Mouse (Mus musculus): ENCODE measurements around the gene Tspan11.

DNA sequence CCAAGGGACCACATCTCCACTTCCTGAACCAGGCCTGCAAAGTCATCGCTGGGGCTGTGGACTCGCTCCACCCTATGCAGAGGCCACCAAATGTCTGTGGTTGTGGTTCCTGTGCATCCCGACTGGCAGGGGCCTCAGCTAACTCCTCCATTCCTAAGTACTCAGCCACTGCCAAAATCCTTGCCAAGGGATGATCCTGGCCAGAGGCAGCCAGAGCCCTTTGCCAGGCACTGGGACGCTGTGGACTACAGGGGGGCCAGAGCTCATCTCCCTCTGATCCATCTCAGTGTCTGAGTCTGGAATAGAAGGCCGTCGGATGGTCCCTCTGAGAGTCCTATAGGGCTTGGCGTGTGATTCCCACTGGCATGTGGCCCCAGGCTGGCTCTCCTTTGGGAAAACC is 62.5 kb downstream of the Tspan11 start:
- TF ChIP-seq CTCF (conservative IDR thresholded peaks at IDR 0.05; ENCODE audit: low read length): no peak
- TF ChIP-seq POU5F1 (IDR thresholded peaks at IDR 0.05; ENCODE audit: borderline replicate concordance, low read length): no peak
- no peak for TF ChIP-seq NANOG (IDR thresholded peaks at IDR 0.05; ENCODE audit: borderline replicate concordance, low read length)

Data from E14TG2a.4 (cell line).